Mouse (Mus musculus): ENCODE measurements around the gene Gucy2c. TPM values are rescaled to one million over a fixed set of nuclear protein-coding genes. Genes with fewer than 3 reads are reported as not detected.
"Not testable (repeated sequence)": the region's sequence is repeated elsewhere in the genome, so short reads cannot be mapped to it uniquely, and the experiment has no call there.

Gene Gucy2c
- polyA plus RNA-seq, 1 experiment from 2014 or later, result 0.08 TPM

GRCm38 (mm10) chr6:136803093-136803738 is 21.7 kb upstream of the Gucy2c start:
- Histone ChIP-seq H3K4me1 (peaks cover 20% of the 10 kb centered on the region), H3K27ac (replicated peaks) (peak overlapping the region; percentile 100), H3K4me3 (replicated peaks) (peak overlapping the region; percentile 80), H3K4me2 (replicated peaks) (peak overlapping the region; percentile 88), H3K36me3 (no peaks in the 10 kb centered on the region), H3K9me3 (replicated peaks) (no peaks in the 10 kb centered on the region), H3K9ac (peak overlapping the region; percentile 99), H3K27me3 (no peaks in the 10 kb centered on the region)
- no peak for ATAC-seq (ENCODE audit: insufficient number of reproducible peaks, low FRiP score, low TSS enrichment, low read depth)
- WGBS, result 11% methylated on average over 12 of the region's 12 CpGs

GRCm38 (mm10) chr6:136801274-136801673 is 19.7 kb upstream of the Gucy2c start:
- no peak for ATAC-seq (ENCODE audit: insufficient number of reproducible peaks, low FRiP score, low TSS enrichment, low read depth)
- H3K27me3 ChIP-seq, result no peaks in the 10 kb centered on the region

GRCm38 (mm10) chr6:136800710-136801109 is 19.1 kb upstream of the Gucy2c start:
- Histone ChIP-seq H3K27ac (replicated peaks) (no peak overlapping the region), H3K4me1 (peaks cover 5% of the 10 kb centered on the region; the same call in 1 of the 2 replicates), H3K27me3 (no peaks in the 10 kb centered on the region), H3K4me3 (replicated peaks) (no peak overlapping the region), H3K36me3 (no peaks in the 10 kb centered on the region), H3K4me2 (replicated peaks) (no peak overlapping the region), H3K9me3 (replicated peaks) (no peaks in the 10 kb centered on the region), H3K9ac (no peak overlapping the region)
- ATAC-seq (ENCODE audit: insufficient number of reproducible peaks, low FRiP score, low TSS enrichment, low read depth), result no peak
- 88% methylated on average over 8 of the region's 8 CpGs for WGBS

More at GRCm38 (mm10) chr6:136801274-136801673, 19.7 kb upstream of the Gucy2c start:
- Histone ChIP-seq H3K4me1 (peaks cover 5% of the 10 kb centered on the region; the same call in 1 of the 2 replicates), H3K4me2 (replicated peaks) (no peak overlapping the region), H3K27ac (replicated peaks) (no peak overlapping the region), H3K9me3 (replicated peaks) (no peaks in the 10 kb centered on the region), H3K4me3 (replicated peaks) (no peak overlapping the region), H3K36me3 (no peaks in the 10 kb centered on the region), H3K9ac (no peak overlapping the region)
- whole genome bisulfite sequencing, result 90% methylated on average over 6 of the region's 6 CpGs

DNA sequence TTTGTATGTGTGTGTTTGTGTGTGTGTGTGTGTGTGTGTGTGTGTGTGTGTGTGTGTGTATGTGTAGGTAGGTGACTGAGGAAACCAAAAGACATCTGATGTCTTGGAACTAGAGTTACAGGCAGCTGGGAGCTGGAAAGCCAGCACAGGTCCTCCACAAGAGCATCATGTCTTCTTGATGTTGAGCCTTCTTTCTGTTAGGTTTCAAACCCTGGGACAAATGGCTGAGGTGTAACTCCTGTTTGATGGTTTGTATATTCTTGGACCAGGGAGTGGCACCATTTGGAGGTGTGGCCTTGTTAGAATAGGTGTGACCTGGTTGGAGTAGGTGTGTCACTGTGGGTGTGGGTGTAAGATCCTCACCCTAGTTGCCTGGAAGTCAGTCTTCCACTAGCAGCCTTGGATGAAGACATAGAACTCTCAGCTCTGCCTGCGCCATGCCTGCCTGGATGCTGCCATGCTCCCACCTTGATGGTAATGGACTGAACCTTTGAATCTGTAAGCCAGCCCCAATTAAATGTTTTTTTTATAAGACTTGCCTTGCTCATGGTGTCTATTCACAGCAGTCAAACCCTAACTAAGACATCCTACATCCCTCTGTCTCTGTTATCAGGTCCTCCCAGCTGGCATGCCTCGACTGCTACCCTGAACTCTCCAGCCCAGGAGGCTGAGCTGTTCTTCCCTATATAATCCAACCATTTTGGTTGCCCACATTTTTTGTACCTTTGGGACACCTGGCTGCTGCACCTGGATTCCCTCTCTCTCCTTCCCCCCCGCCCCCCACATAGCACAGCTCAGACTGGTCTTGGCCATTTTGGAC is 16.5 kb upstream of the Gucy2c start:
- not testable (repeated sequence) for H3K4me3 ChIP-seq (replicated peaks); H3K9ac ChIP-seq; H3K27me3 ChIP-seq; H3K4me2 ChIP-seq (replicated peaks); H3K9me3 ChIP-seq (replicated peaks); ATAC-seq (ENCODE audit: insufficient number of reproducible peaks, low FRiP score, low TSS enrichment, low read depth); H3K36me3 ChIP-seq; H3K27ac ChIP-seq (replicated peaks)
- WGBS, result 88% methylated on average over 3 of the region's 3 CpGs
- peaks cover 11% of the 10 kb centered on the region for H3K4me1 ChIP-seq

DNA sequence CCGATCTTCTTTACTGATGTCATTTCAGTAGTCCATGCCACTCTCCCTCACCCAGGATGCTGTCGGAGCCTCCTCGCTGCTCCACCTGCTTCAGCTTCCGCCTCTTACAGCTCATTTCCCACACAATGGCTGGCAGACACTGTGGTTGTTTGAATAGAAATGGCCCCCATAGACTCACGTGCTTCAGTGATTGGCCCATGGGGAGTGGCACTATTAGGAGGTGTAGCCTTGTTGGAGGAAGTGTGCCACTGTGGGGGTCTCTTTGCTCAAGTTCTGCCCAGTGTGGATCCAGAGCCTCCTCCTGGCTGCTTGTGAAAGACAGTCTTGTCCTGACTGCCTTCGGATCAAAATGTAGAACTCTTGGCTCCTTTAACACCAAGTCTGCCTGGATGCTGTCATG is 14.3 kb upstream of the Gucy2c start:
- peaks cover 8% of the 10 kb centered on the region; the same call in 1 of the 2 replicates for H3K4me1 ChIP-seq
- no peak for ATAC-seq (ENCODE audit: insufficient number of reproducible peaks, low FRiP score, low TSS enrichment, low read depth)
- H3K27ac ChIP-seq (replicated peaks), result no peak overlapping the region
- WGBS, result 58% methylated on average over 6 of the region's 6 CpGs
- H3K27me3 ChIP-seq, result no peaks in the 10 kb centered on the region
- no peaks in the 10 kb centered on the region for H3K36me3 ChIP-seq
- H3K4me3 ChIP-seq (replicated peaks), result no peak overlapping the region
- no peak overlapping the region for H3K4me2 ChIP-seq (replicated peaks)
- H3K9ac ChIP-seq, result no peak overlapping the region
- no peaks in the 10 kb centered on the region for H3K9me3 ChIP-seq (replicated peaks)

DNA sequence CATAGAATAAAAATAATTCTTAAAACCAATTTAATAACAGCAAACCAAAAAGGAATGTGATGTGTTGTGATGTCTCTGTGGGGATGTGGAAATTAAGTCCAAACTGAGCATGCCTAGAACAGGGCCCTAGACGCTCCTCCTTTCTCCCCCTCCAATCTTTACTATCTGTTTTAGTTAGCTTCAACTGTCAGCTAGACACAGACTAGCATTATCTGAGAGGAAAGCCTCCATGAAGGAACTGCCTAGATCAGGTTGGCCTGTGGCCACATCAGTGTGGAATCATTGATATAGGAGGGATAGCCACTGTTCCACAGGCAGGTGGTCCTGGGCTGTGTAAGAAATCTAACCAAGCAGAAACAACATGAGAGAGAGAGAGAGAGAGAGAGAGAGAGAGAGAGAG is 13.5 kb upstream of the Gucy2c start:
- no peak for ATAC-seq (ENCODE audit: insufficient number of reproducible peaks, low FRiP score, low TSS enrichment, low read depth)
- Histone ChIP-seq H3K27ac (replicated peaks) (no peak overlapping the region), H3K9ac (no peak overlapping the region), H3K36me3 (no peaks in the 10 kb centered on the region), H3K4me1 (peaks cover 8% of the 10 kb centered on the region; the same call in 1 of the 2 replicates), H3K4me2 (replicated peaks) (no peak overlapping the region), H3K27me3 (no peaks in the 10 kb centered on the region), H3K4me3 (replicated peaks) (no peak overlapping the region), H3K9me3 (replicated peaks) (no peaks in the 10 kb centered on the region)
- WGBS, result 36% methylated on average over 1 of the region's 1 CpGs

DNA sequence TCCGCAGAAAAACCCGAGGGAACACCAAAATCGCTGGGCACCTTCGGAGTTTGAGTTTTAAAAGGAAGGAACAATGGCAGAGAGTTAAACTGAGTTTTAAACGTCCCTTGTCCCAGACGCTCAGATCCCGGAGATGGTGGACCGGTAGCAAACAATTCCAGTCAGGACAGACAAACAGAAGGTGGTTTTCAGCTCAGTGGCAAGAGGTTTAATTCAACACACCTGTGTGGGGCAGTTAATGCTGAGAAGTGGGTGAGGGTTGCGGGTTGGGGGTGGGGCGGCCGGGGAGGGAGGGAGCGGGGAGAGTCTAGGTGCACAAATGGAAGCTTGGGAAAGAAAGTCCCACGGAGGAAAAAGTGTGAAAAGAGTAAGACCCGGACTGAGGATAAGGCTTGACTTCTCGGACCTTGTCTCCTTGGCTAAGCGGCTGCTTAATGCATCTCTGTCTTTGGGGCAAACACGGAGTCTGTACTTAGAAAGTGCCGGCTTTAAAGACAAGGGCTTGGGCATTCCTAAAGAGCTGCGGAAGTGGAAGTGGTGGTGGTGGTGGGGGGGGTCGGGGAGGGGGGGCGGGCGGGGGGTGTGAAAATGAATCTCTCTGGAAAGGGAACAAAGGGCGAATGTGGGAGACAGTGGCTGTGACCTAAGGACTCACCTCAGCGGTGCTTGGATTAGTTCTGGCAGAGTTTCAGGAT is 12.4 kb upstream of the Gucy2c start:
- Histone ChIP-seq H3K9ac (0 out of 2 replicates have a peak overlapping the region, but pooled peaks have one; percentile 13), H3K4me1 (peaks cover 8% of the 10 kb centered on the region; the same call in 1 of the 2 replicates), H3K27ac (replicated peaks) (no peak overlapping the region), H3K4me2 (replicated peaks) (peak overlapping the region; percentile 67), H3K27me3 (no peaks in the 10 kb centered on the region), H3K9me3 (replicated peaks) (no peaks in the 10 kb centered on the region), H3K36me3 (no peaks in the 10 kb centered on the region), H3K4me3 (replicated peaks) (peak overlapping the region; percentile 40)
- ATAC-seq (ENCODE audit: insufficient number of reproducible peaks, low FRiP score, low TSS enrichment, low read depth), result no peak
- WGBS, result under 1% methylated on average over 24 of the region's 24 CpGs

DNA sequence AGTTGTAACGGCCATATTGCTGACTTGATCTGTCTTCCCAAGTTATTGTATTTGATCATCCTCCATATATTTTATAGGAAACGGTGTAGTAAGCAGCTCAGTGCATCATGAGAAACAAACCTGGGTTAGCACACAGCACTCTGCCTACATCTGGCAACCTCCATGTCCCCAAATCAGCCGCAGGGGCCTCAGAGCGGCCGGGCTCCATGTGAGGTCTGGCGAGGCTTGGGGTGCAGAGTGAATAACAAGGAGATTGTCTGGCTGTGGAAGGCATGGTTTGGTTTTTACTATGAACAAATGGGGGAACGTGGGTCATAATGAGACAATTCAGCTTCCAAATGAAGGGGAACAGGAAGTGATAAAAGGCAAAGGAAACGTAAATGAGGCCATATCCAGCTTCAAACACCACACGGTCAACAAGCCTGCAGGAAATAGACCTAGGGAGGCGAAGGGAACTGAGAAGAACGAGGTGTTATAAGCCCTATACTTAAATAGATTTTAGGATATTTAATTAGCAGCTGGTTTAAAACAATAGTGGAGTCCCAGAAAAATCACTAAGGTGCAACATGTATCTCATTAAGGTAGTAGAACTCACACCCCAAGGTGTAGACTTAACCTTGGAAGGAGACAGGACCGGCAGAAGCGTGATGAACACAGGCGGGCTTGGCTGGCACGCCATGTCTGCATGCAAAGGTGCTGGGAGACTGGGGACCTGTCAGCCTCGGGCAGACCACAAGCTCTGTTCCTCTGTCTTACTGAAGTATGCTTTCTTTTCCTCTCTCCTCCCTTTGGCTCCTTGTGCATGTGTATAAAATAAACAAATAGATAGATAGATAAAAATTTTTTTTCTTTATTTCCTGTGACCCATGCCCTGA is 11.6 kb upstream of the Gucy2c start:
- peaks cover 8% of the 10 kb centered on the region; the same call in 1 of the 2 replicates for H3K4me1 ChIP-seq

GRCm38 (mm10) chr6:136789391-136789971 is 7.9 kb upstream of the Gucy2c start:
- H3K4me2 ChIP-seq (replicated peaks), result no peak overlapping the region
- H3K27ac ChIP-seq (replicated peaks), result no peak overlapping the region
- no peak overlapping the region for H3K9ac ChIP-seq
- peaks cover 8% of the 10 kb centered on the region; the same call in 1 of the 2 replicates for H3K4me1 ChIP-seq
- H3K9me3 ChIP-seq (replicated peaks), result no peaks in the 10 kb centered on the region
- ATAC-seq (ENCODE audit: insufficient number of reproducible peaks, low FRiP score, low TSS enrichment, low read depth), result no peak
- 51% methylated on average over 5 of the region's 5 CpGs for WGBS
- no peak overlapping the region for H3K4me3 ChIP-seq (replicated peaks)
- no peaks in the 10 kb centered on the region for H3K27me3 ChIP-seq
- H3K36me3 ChIP-seq, result no peaks in the 10 kb centered on the region

More for the DNA sequence above, 11.6 kb upstream of the Gucy2c start:
- Histone ChIP-seq H3K36me3 (no peaks in the 10 kb centered on the region), H3K9ac (0 out of 2 replicates have a peak overlapping the region, but pooled peaks have one; percentile 13), H3K9me3 (replicated peaks) (no peaks in the 10 kb centered on the region), H3K4me3 (replicated peaks) (peak overlapping the region; percentile 40), H3K27ac (replicated peaks) (no peak overlapping the region), H3K4me2 (replicated peaks) (peak overlapping the region; percentile 67), H3K27me3 (no peaks in the 10 kb centered on the region)
- 21% methylated on average over 16 of the region's 16 CpGs for WGBS
- ATAC-seq (ENCODE audit: insufficient number of reproducible peaks, low FRiP score, low TSS enrichment, low read depth), result no peak

DNA sequence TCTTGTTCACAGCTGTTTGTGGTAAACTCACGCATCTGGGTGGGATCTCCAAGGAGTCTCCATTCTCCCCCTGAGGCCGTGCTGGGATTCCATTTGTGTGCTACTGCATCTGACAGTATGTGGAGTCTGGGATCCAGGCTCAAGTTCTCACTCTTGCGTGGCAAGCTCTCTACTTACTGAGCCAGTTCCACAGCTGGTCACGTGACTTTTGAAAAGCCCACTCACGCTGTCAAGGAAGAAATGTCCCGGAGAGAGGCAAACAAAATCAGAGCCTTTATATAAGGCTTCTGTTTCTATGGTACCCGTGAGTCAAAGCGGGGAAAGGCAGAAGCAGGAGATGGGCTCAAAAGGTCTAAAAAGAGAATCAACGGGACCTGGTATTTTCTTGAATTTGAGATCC is 1.2 kb upstream of the Gucy2c start:
- WGBS, result 69% methylated on average over 9 of the region's 9 CpGs
- H3K36me3 ChIP-seq, result no peaks in the 10 kb centered on the region

More for the DNA sequence above, 1.2 kb upstream of the Gucy2c start:
- no peaks in the 10 kb centered on the region for H3K9me3 ChIP-seq (replicated peaks)
- no peak overlapping the region for H3K9ac ChIP-seq
- H3K27me3 ChIP-seq, result no peaks in the 10 kb centered on the region
- H3K4me1 ChIP-seq, result no peaks in the 10 kb centered on the region
- H3K27ac ChIP-seq (replicated peaks), result no peak overlapping the region
- ATAC-seq (ENCODE audit: insufficient number of reproducible peaks, low FRiP score, low TSS enrichment, low read depth), result no peak
- no peak overlapping the region for H3K4me3 ChIP-seq (replicated peaks)
- H3K4me2 ChIP-seq (replicated peaks), result no peak overlapping the region

Data from embryonic facial prominence, embryonic 15.5 days (tissue).